Mouse (Mus musculus): Measurements from ENCODE around the gene Dop1b. TPM values are rescaled to one million over a fixed set of nuclear protein-coding genes. Genes with fewer than 3 reads are reported as not detected.

Dop1b gene
- polyA plus RNA-seq, 1 experiment = 63.3 TPM

- TF ChIP-seq CTCF (IDR thresholded peaks at IDR 0.05; ENCODE audit: borderline replicate concordance, extremely low read depth, insufficient read depth, insufficient read length) (no peak), POLR2A (IDR thresholded peaks at IDR 0.05; ENCODE audit: borderline replicate concordance, extremely low read depth, insufficient read depth, insufficient read length, poor library complexity, severe bottlenecking) (no peak)
- no peak for DNase-seq (ENCODE audit: low read depth)
Observed at GRCm38 (mm10) chr16:93834076-93834475, 122.4 kb downstream of the Dop1b start.

GRCm38 (mm10) chr16:93839049-93839448, 127.3 kb downstream of the Dop1b start:
- no peak for DNase-seq (ENCODE audit: low read depth)
- no peak for TF ChIP-seq CTCF (IDR thresholded peaks at IDR 0.05; ENCODE audit: borderline replicate concordance, extremely low read depth, insufficient read depth, insufficient read length)
- no peak for TF ChIP-seq POLR2A (IDR thresholded peaks at IDR 0.05; ENCODE audit: borderline replicate concordance, extremely low read depth, insufficient read depth, insufficient read length, poor library complexity, severe bottlenecking)

- no peak for DNase-seq (ENCODE audit: low read depth)
- TF ChIP-seq POLR2A (IDR thresholded peaks at IDR 0.05; ENCODE audit: borderline replicate concordance, extremely low read depth, insufficient read depth, insufficient read length, poor library complexity, severe bottlenecking) = no peak
- TF ChIP-seq CTCF (IDR thresholded peaks at IDR 0.05; ENCODE audit: borderline replicate concordance, extremely low read depth, insufficient read depth, insufficient read length) = no peak
Observed at GRCm38 (mm10) chr16:93850527-93850926, 138.8 kb downstream of the Dop1b start.

GRCm38 (mm10) chr16:93859967-93860366, 148.3 kb downstream of the Dop1b start:
- TF ChIP-seq POLR2A (IDR thresholded peaks at IDR 0.05; ENCODE audit: borderline replicate concordance, extremely low read depth, insufficient read depth, insufficient read length, poor library complexity, severe bottlenecking) = no peak
- no peak for TF ChIP-seq CTCF (IDR thresholded peaks at IDR 0.05; ENCODE audit: borderline replicate concordance, extremely low read depth, insufficient read depth, insufficient read length)
- DNase-seq (ENCODE audit: low read depth) = no peak

Other genes starting within 250 kb of the Dop1b start
- gene Setd4, start 107.8 kb upstream of the Dop1b start, polyA plus RNA-seq (2012; rRNA removed) = 18.2 and 20.4 TPM in 2 replicates
- 159 and 202 TPM in 2 replicates for gene Cbr1, start 106.1 kb upstream of the Dop1b start, polyA plus RNA-seq (2012; rRNA removed)
- gene Gm5678, start 83.8 kb upstream of the Dop1b start, polyA plus RNA-seq (2012; rRNA removed) = 0.08 and 0.10 TPM in 2 replicates
- 1.4 and 1.7 TPM in 2 replicates for gene Cbr3, start 28.7 kb upstream of the Dop1b start, polyA plus RNA-seq (2012; rRNA removed)
- gene Morc3, start 120.2 kb downstream of the Dop1b start, polyA plus RNA-seq (2012; rRNA removed) = 29.7 and 30.8 TPM in 2 replicates
- 20.5 and 26.7 TPM in 2 replicates for gene Chaf1b, start 172.0 kb downstream of the Dop1b start, polyA plus RNA-seq (2012; rRNA removed)